Mouse (Mus musculus) right cerebral cortex, postnatal 4 days (tissue): ENCODE measurements around the gene Plin1.

Source experiments
- DNase-seq: peaks from one replicate; pipeline ENCODE4 v3.0.0-alpha.2; 2022

Gene Plin1

GRCm38 (mm10) chr7:79732622-79733021 is at the start of gene Plin1:
Gene Plin1, minus strand, starts transcription at chr7:79732903.
- no peak for DNase-seq

GRCm38 (mm10) chr7:79782516-79782855 is 49.8 kb upstream of the Plin1 start:
- no peak for DNase-seq

GRCm38 (mm10) chr7:79781826-79782515 is 49.3 kb upstream of the Plin1 start:
- DNase-seq: no peak

GRCm38 (mm10) chr7:79780647-79781626 is 48.2 kb upstream of the Plin1 start:
- DNase-seq: peak; percentile 75

GRCm38 (mm10) chr7:79771561-79772512 is 39.1 kb upstream of the Plin1 start:
- no peak for DNase-seq

- no peak for DNase-seq
Measured at GRCm38 (mm10) chr7:79769664-79770063, 37.0 kb upstream of the Plin1 start.

GRCm38 (mm10) chr7:79765991-79766390 is 33.3 kb upstream of the Plin1 start:
- DNase-seq: no peak

GRCm38 (mm10) chr7:79762106-79762505 is 29.4 kb upstream of the Plin1 start:
- no peak for DNase-seq

GRCm38 (mm10) chr7:79761124-79761876 is 28.6 kb upstream of the Plin1 start:
- no peak for DNase-seq

GRCm38 (mm10) chr7:79759766-79760165 is 27.1 kb upstream of the Plin1 start:
- DNase-seq: no peak

- DNase-seq: no peak
Measured at GRCm38 (mm10) chr7:79758176-79758575, 25.5 kb upstream of the Plin1 start.

- no peak for DNase-seq
Measured at GRCm38 (mm10) chr7:79756334-79756733, 23.6 kb upstream of the Plin1 start.

- DNase-seq: no peak
Measured at GRCm38 (mm10) chr7:79749511-79749910, 16.8 kb upstream of the Plin1 start.

- no peak for DNase-seq
Measured at GRCm38 (mm10) chr7:79747659-79748058, 15.0 kb upstream of the Plin1 start.

- DNase-seq: no peak
Measured at GRCm38 (mm10) chr7:79744585-79744984, 11.9 kb upstream of the Plin1 start.

GRCm38 (mm10) chr7:79744051-79744450 is 11.3 kb upstream of the Plin1 start:
- DNase-seq: no peak

GRCm38 (mm10) chr7:79742659-79743536 is 10.2 kb upstream of the Plin1 start, which contains the start of the genes Pex11a and Wdr93:
Gene Pex11a, minus strand, starts transcription at chr7:79743131.
Gene Wdr93, plus strand, starts transcription at chr7:79743163.
- peak; percentile 72 for DNase-seq

- DNase-seq: no peak
Measured at GRCm38 (mm10) chr7:79742277-79742658, 9.6 kb upstream of the Plin1 start.

GRCm38 (mm10) chr7:79740279-79740678 is 7.6 kb upstream of the Plin1 start:
- DNase-seq: no peak

- DNase-seq: no peak
Measured at GRCm38 (mm10) chr7:79738913-79739312, 6.2 kb upstream of the Plin1 start.

- DNase-seq: no peak
Measured at GRCm38 (mm10) chr7:79736511-79736910, 3.8 kb upstream of the Plin1 start.
